Mouse (Mus musculus) heart, embryonic 14.5 days (tissue): ENCODE results near the gene Ect2l. TPM values are rescaled to one million over a fixed set of nuclear protein-coding genes. Genes with fewer than 3 reads are reported as not detected.

ENCODE experiments used
- polyA plus RNA-seq: library from polyadenylated mRNA; unstranded; fragments of >200 nt; fragmentation: Nextera tagmentation; extraction: Ambion mirVana; gene quantifications from 2 replicates; pipeline ENCODE4 v1.2.1, GENCODE M21; 2014

The Ect2l gene
- polyA plus RNA-seq, 1 experiment from 2014 or later: 0.55 TPM

Other genes with a start within 250 kb of the Ect2l start
- 182 and 186 TPM in 2 replicates for gene Abracl, start 187.6 kb downstream of the Ect2l start, polyA plus RNA-seq
- 27.2 and 29.8 TPM in 2 replicates for gene Reps1, start 155.0 kb downstream of the Ect2l start, polyA plus RNA-seq
- 12.1 and 13.0 TPM in 2 replicates for gene Ccdc28a, start 24.1 kb upstream of the Ect2l start, polyA plus RNA-seq
- 17.8 and 19.4 TPM in 2 replicates for gene Nhsl1, start 108.1 kb upstream of the Ect2l start, polyA plus RNA-seq